Mouse (Mus musculus) bone marrow, adult 2 months (tissue): Measurements from ENCODE around the gene Igf2bp3. TPM values are rescaled to one million over a fixed set of nuclear protein-coding genes. Genes with fewer than 3 reads are reported as not detected.

Experiments used
- H3K27ac ChIP-seq: fragments of 200-500 bp; 2 replicates; pipeline ENCODE4 v1.5.1; 2012; ENCODE audit warnings: low read depth, mild to moderate bottlenecking, control low read depth, inconsistent platforms, low read length; ENCODE audit not compliant: control insufficient read depth, poor library complexity, insufficient read depth
- H3K4me1 ChIP-seq: fragments of 200-500 bp; 2 replicates; pipeline ENCODE4 v1.6.1; 2011; ENCODE audit warnings: low read length; ENCODE audit not compliant: control insufficient read depth, insufficient read depth
- H3K4me3 ChIP-seq: fragments of 200-500 bp; replicated peaks from 2 replicates; pipeline ENCODE3; 2011; ENCODE audit warnings: mild to moderate bottlenecking, low read depth, low read length, control low read depth; ENCODE audit not compliant: control insufficient read depth
- CTCF ChIP-seq: fragments of 200-500 bp; IDR thresholded peaks from 2 replicates; pipeline ENCODE4 v1.5.1; 2011; ENCODE audit warnings: low read length, control low read depth; ENCODE audit not compliant: control insufficient read depth, insufficient read depth
- POLR2A ChIP-seq: fragments of 200-500 bp; IDR thresholded peaks from 2 replicates; pipeline ENCODE4 v1.6.1; 2011; ENCODE audit warnings: low read depth, mild to moderate bottlenecking, control low read depth, low read length, borderline replicate concordance; ENCODE audit not compliant: control insufficient read depth
- WGBS: fragments of 180-500 bp; shearing (Covaris S2); methylation state at CpG from one replicate; pipeline ENCODE4 v1.1.7; 2018; 5-methylcytosine and 5-hydroxymethylcytosine counted together
- polyA plus RNA-seq: library from polyadenylated mRNA; stranded (reverse); fragments of >200 nt; gene quantifications from 2 replicates; pipeline ENCODE4 v1.2.4, GENCODE M21; 2011; ENCODE audit warnings: low replicate concordance; ENCODE audit not compliant: missing spikeins, insufficient read depth, insufficient read length

Igf2bp3 gene
- polyA plus RNA-seq, 1 experiment: 2.7 TPM

GRCm38 (mm10) chr6:49146461-49146860, 68.3 kb downstream of the Igf2bp3 start:
- Histone ChIP-seq H3K27ac (no peak overlapping the region), H3K4me1 (no peaks in the 10 kb centered on the region), H3K4me3 (no peak overlapping the region)
- TF ChIP-seq POLR2A (no peak), CTCF (no peak)
- WGBS: 75% methylated on average over 2 of the region's 2 CpGs

DNA sequence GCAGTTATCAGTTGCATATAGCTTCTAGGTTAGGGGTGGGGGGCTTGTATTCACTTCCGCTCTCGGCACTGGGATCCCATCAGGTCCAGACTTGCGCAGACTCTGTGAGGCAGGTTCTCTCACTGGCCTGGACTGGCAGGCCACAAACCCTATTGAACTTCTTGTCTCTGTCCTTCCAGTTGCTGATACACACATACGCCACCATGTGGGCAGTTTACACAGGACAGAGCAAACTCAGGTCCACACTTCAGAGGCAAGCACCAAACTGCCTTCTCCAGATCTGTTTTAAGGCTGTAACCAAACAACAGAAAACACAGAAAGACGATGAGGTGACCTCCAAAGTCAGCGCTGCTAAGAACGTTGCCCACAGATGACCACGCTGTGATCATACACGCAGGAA, 72.3 kb downstream of the Igf2bp3 start:
- no peak for TF ChIP-seq POLR2A
- Histone ChIP-seq H3K27ac (no peak overlapping the region), H3K4me3 (no peak overlapping the region), H3K4me1 (no peaks in the 10 kb centered on the region)
- 82% methylated on average over 9 of the region's 9 CpGs for WGBS

DNA sequence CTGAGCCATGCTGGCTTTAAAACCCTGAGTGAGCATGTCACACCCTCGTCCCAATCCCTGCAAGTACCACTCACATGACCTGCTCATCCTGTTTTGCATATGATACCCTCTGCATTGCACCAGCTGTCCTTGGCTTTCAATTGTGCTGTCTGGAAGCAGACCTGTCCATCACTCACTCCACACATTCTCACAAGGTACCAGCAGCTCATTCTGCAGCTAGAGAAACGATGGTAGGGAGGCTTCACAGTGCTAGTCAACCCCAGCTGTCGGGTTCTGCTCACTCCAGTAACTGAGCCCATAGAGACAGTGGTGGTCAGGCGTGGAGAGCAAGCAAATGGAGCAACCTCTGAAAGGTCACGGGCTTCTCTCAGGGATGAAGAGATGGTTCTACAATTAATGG, 73.6 kb downstream of the Igf2bp3 start:
- Histone ChIP-seq H3K4me3 (no peak overlapping the region), H3K27ac (no peak overlapping the region), H3K4me1 (no peaks in the 10 kb centered on the region)
- 79% methylated on average over 5 of the region's 5 CpGs for WGBS
- TF ChIP-seq CTCF: no peak
- no peak for TF ChIP-seq POLR2A

DNA sequence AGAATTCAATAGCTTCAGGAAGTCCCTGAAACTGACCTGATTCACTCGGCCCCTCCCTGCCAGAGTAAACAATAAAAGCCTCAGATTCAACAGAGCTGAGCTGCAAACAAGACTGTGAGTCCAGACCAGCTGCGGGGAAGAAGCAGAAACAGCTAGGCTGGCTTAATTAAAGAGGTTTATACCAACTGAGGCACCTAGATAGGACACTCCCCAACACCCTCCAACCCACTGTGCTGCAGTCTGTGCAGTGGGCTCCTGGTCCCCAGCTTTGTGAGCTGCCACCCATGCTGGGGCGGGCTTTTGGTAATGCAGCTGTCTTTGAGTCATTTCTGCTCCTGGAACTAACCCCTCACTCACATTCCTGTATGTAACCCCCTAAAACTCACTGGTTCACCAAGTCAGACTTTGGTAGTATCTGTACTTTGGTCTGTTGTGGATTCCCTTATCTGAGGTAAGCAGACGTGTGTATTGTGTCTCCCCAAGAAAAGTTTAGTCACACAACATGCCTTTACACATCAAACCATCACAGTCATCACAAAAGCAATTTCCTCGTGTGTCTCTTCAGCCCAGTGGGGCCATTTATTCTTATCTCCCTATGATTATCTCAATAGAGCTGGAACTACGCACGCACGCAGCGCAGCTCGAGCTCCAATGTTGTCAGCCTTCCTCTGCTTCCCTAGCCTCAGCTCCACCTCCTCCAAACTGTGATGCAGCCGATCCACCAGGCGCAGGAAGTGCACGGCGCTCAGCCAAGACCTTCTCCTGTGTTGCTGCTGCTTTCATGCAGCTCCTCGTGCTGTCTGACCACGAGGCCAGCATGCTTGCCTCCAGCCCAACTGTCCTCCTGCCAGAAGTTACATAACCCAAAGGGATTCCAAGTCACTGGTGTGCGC, 76.4 kb downstream of the Igf2bp3 start:
- no peak for TF ChIP-seq CTCF
- TF ChIP-seq POLR2A: no peak
- H3K4me3 ChIP-seq: no peak overlapping the region
- WGBS: 64% methylated on average over 17 of the region's 17 CpGs
- H3K4me1 ChIP-seq: no peaks in the 10 kb centered on the region
- no peak overlapping the region for H3K27ac ChIP-seq

DNA sequence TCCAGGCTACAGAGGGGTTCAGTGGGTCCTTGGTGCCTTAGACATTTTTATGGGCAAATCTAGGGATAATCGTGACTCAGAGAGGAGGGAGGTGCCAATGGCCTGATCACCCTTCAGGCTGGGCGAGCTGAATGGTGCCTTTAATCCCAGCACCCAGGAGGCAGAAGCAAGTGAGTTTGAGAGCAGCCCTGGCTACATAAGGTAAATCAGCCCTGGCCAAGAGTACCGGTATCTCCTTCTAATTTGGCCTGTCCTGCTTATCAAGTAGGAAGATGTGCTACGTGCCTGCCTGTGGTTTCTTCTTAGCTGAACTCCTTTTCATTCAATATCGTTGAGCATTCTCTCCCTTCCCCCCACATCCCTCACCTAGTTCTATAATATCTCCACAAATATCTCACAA, 78.0 kb downstream of the Igf2bp3 start:
- Histone ChIP-seq H3K27ac (no peak overlapping the region), H3K4me1 (no peaks in the 10 kb centered on the region), H3K4me3 (no peak overlapping the region)
- WGBS: 63% methylated on average over 5 of the region's 5 CpGs
- TF ChIP-seq CTCF: no peak
- TF ChIP-seq POLR2A: no peak

DNA sequence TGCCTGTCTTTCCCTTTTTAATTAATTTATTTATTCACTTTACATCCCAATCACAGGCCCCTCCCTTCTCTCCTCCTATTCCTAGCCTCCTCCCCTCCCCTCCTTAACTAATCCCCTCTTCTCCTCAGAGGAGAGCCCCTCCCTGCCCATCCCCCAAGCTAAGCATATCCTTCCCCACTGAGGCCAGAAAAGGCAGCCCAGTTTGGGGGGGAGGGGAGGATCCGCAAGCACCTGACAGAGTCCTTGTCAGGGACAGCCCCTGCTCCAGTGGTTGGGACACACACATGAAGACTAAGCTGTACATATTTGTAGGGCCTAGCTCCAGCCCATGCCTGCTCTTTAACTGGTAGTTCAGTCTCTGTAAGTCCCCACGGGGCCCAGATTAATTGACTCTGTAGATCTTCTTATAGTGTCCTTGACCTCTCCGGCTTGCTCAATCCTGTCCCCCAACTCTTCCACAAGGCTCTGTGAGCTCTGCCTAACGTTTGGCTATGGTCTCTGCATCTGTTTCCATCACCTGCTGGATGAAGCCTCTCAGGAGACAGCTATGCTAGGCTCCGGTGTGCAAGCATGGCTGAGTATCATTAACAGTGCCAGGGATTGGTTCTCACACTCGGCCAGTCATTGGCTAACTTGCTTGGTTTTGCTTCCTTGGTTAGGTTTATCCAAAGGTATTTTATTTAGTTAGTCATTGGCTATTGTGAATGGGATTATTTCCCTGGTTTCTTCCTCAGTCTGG, 82.2 kb downstream of the Igf2bp3 start:
- TF ChIP-seq CTCF (no peak), POLR2A (no peak)
- Histone ChIP-seq H3K4me3 (no peak overlapping the region), H3K27ac (no peak overlapping the region), H3K4me1 (no peaks in the 10 kb centered on the region)
- 77% methylated on average over 6 of the region's 6 CpGs for WGBS

GRCm38 (mm10) chr6:49131855-49132254, 82.9 kb downstream of the Igf2bp3 start:
- no peak overlapping the region for H3K4me3 ChIP-seq

DNA sequence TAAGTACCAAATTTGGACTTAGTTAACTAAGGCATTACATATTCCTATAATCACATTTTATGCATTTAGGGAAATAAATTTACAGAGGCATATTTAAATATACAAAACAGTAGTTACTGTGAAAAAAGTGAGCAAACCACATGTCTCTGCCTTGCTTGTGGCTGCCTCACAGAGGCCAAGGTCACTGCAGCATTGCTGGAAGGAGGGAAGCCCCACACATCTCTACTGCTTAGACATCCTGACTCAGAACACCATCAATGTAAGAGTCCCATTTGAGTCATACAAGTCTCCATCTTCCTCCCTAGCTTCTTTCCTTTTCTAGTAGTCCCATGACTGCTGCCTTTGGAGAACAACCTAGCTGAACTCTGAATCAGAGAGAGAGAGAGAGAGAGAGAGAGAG, 84.4 kb downstream of the Igf2bp3 start:
- Histone ChIP-seq H3K4me1 (no peaks in the 10 kb centered on the region), H3K4me3 (no peak overlapping the region), H3K27ac (no peak overlapping the region)
- TF ChIP-seq POLR2A (no peak), CTCF (no peak)

More at GRCm38 (mm10) chr6:49131855-49132254, 82.9 kb downstream of the Igf2bp3 start:
- Histone ChIP-seq H3K27ac (no peak overlapping the region), H3K4me1 (no peaks in the 10 kb centered on the region)
- TF ChIP-seq CTCF (no peak), POLR2A (no peak)
- 88% methylated on average over 9 of the region's 9 CpGs for WGBS

DNA sequence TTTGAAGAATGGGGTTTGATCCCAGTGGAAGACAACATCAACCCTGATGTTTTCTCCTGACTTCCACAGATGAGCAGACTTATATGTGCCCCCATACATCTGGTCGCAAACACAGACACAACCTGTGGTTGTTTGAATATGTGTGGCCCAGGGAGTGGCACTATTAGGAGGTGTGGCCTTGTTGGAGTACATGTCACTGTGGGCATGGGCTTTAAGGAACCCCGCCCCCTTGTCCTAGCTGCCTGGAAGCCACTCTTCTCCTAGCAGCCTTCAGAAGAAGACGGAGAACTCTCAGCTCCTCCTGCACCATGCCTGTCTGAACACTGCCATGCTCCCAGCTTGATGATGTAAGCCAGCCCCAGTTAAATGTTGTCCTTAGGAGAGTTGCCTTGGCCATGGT, 94.4 kb downstream of the Igf2bp3 start:
- WGBS: 68% methylated on average over 3 of the region's 3 CpGs
- TF ChIP-seq POLR2A (no peak), CTCF (no peak)
- no peak overlapping the region for H3K4me3 ChIP-seq
- no peaks in the 10 kb centered on the region for H3K4me1 ChIP-seq
- no peak overlapping the region for H3K27ac ChIP-seq
